Mouse (Mus musculus): Measurements from ENCODE around the gene Xpo6. TPM values are rescaled to one million over a fixed set of nuclear protein-coding genes. Genes with fewer than 3 reads are reported as not detected.

Xpo6 gene
- polyA plus RNA-seq (2012; fragmentation: generic; extraction: Trizol) = 65.0 TPM
- long read RNA-seq, experiment 1, partial matches to known transcripts = 1 of 4 reads
- long read RNA-seq, experiment 1, other reads (novel, unspliced or antisense) = 2 of 4 reads
- long read RNA-seq, experiment 2, full-length matches to known transcripts = 9 of 30 reads
- long read RNA-seq, experiment 2, partial matches to known transcripts = 13 of 30 reads
- long read RNA-seq, experiment 2, other reads (novel, unspliced or antisense) = 8 of 30 reads

GRCm38 (mm10) chr7:126200178-126200996 lies at the start of gene Xpo6:
TSS of gene Xpo6 (minus strand) at chr7:126200501.
- H3K27me3 ChIP-seq (ENCODE audit: control insufficient read depth, insufficient read depth, insufficient read length) = peaks cover 2% of the 10 kb centered on the region
- H3K79me3 ChIP-seq (ENCODE audit: low read depth) = peaks cover 42% of the 10 kb centered on the region
- peak within 1 kb of the TSS; percentile 82 for H3K4me3 ChIP-seq (ENCODE audit: insufficient read depth, poor library complexity, severe bottlenecking)
- no peaks in the 10 kb centered on the region for H3K36me3 ChIP-seq (ENCODE audit: control insufficient read depth, insufficient read depth)
- peaks cover 48% of the 10 kb centered on the region for H3K79me2 ChIP-seq (ENCODE audit: control insufficient read depth, insufficient read depth)
- TF ChIP-seq CEBPB (IDR thresholded peaks at IDR 0.05; ENCODE audit: low read depth) (no peak), MYOG (IDR thresholded peaks at IDR 0.05; ENCODE audit: control insufficient read depth, extremely low read depth, insufficient read length) (no peak), MAX (IDR thresholded peaks at IDR 0.05) (no peak), MYOD1 (IDR thresholded peaks at IDR 0.05; ENCODE audit: control insufficient read depth, insufficient read length, low read depth) (no peak), USF1 (IDR thresholded peaks at IDR 0.05; ENCODE audit: low read depth) (no peak), FOSL1 (IDR thresholded peaks at IDR 0.05; ENCODE audit: insufficient read depth, low read length, poor library complexity, severe bottlenecking) (no peak), CTCF (IDR thresholded peaks at IDR 0.05; ENCODE audit: control insufficient read depth, insufficient read depth, insufficient read length) (no peak)
- H3ac ChIP-seq (ENCODE audit: control insufficient read depth, insufficient read length, low read depth) = peak within 1 kb of the TSS; percentile 98

- H3K79me3 ChIP-seq (ENCODE audit: low read depth) = no peaks in the 10 kb centered on the region
- H3K4me3 ChIP-seq (ENCODE audit: insufficient read depth, poor library complexity, severe bottlenecking) = no peak overlapping the region
- H3K27me3 ChIP-seq (ENCODE audit: control insufficient read depth, insufficient read depth, insufficient read length) = peaks cover 40% of the 10 kb centered on the region
- no peaks in the 10 kb centered on the region for H3K36me3 ChIP-seq (ENCODE audit: control insufficient read depth, insufficient read depth)
- H3ac ChIP-seq (ENCODE audit: control insufficient read depth, insufficient read length, low read depth) = no peak overlapping the region
- no peaks in the 10 kb centered on the region for H3K79me2 ChIP-seq (ENCODE audit: control insufficient read depth, insufficient read depth)
- TF ChIP-seq MYOG (IDR thresholded peaks at IDR 0.05; ENCODE audit: control insufficient read depth, extremely low read depth, insufficient read length) (no peak), MYOD1 (IDR thresholded peaks at IDR 0.05; ENCODE audit: control insufficient read depth, insufficient read length, low read depth) (no peak), FOSL1 (IDR thresholded peaks at IDR 0.05; ENCODE audit: insufficient read depth, low read length, poor library complexity, severe bottlenecking) (no peak), USF1 (IDR thresholded peaks at IDR 0.05; ENCODE audit: low read depth) (no peak), MAX (IDR thresholded peaks at IDR 0.05) (no peak), CTCF (IDR thresholded peaks at IDR 0.05; ENCODE audit: control insufficient read depth, insufficient read depth, insufficient read length) (no peak), CEBPB (IDR thresholded peaks at IDR 0.05; ENCODE audit: low read depth) (no peak)
These were observed 49.7 kb upstream of the Xpo6 start for GRCm38 (mm10) chr7:126249986-126250385.

- H3K27me3 ChIP-seq (ENCODE audit: control insufficient read depth, insufficient read depth, insufficient read length) = peaks cover 40% of the 10 kb centered on the region
- no peaks in the 10 kb centered on the region for H3K36me3 ChIP-seq (ENCODE audit: control insufficient read depth, insufficient read depth)
- H3K4me3 ChIP-seq (ENCODE audit: insufficient read depth, poor library complexity, severe bottlenecking) = no peak overlapping the region
- no peak for TF ChIP-seq MYOD1 (IDR thresholded peaks at IDR 0.05; ENCODE audit: control insufficient read depth, insufficient read length, low read depth)
- TF ChIP-seq MAX (IDR thresholded peaks at IDR 0.05) = no peak
- TF ChIP-seq CEBPB (IDR thresholded peaks at IDR 0.05; ENCODE audit: low read depth) = no peak
- no peak for TF ChIP-seq MYOG (IDR thresholded peaks at IDR 0.05; ENCODE audit: control insufficient read depth, extremely low read depth, insufficient read length)
- TF ChIP-seq FOSL1 (IDR thresholded peaks at IDR 0.05; ENCODE audit: insufficient read depth, low read length, poor library complexity, severe bottlenecking) = no peak
- no peak for TF ChIP-seq USF1 (IDR thresholded peaks at IDR 0.05; ENCODE audit: low read depth)
- TF ChIP-seq CTCF (IDR thresholded peaks at IDR 0.05; ENCODE audit: control insufficient read depth, insufficient read depth, insufficient read length) = no peak
- H3K79me2 ChIP-seq (ENCODE audit: control insufficient read depth, insufficient read depth) = no peaks in the 10 kb centered on the region
- H3K79me3 ChIP-seq (ENCODE audit: low read depth) = no peaks in the 10 kb centered on the region
- H3ac ChIP-seq (ENCODE audit: control insufficient read depth, insufficient read length, low read depth) = no peak overlapping the region
These were observed 48.8 kb upstream of the Xpo6 start for GRCm38 (mm10) chr7:126249146-126249545.

GRCm38 (mm10) chr7:126248641-126249141 lies 48.4 kb upstream of the Xpo6 start:
- Histone ChIP-seq H3K79me2 (ENCODE audit: control insufficient read depth, insufficient read depth) (no peaks in the 10 kb centered on the region), H3K27me3 (ENCODE audit: control insufficient read depth, insufficient read depth, insufficient read length) (peaks cover 40% of the 10 kb centered on the region), H3K4me3 (ENCODE audit: insufficient read depth, poor library complexity, severe bottlenecking) (no peak overlapping the region), H3K79me3 (ENCODE audit: low read depth) (no peaks in the 10 kb centered on the region), H3ac (ENCODE audit: control insufficient read depth, insufficient read length, low read depth) (no peak overlapping the region), H3K36me3 (ENCODE audit: control insufficient read depth, insufficient read depth) (no peaks in the 10 kb centered on the region)
- TF ChIP-seq USF1 (IDR thresholded peaks at IDR 0.05; ENCODE audit: low read depth) (no peak), MAX (IDR thresholded peaks at IDR 0.05) (no peak), MYOD1 (IDR thresholded peaks at IDR 0.05; ENCODE audit: control insufficient read depth, insufficient read length, low read depth) (no peak), MYOG (IDR thresholded peaks at IDR 0.05; ENCODE audit: control insufficient read depth, extremely low read depth, insufficient read length) (no peak), FOSL1 (IDR thresholded peaks at IDR 0.05; ENCODE audit: insufficient read depth, low read length, poor library complexity, severe bottlenecking) (no peak), CEBPB (IDR thresholded peaks at IDR 0.05; ENCODE audit: low read depth) (no peak), CTCF (IDR thresholded peaks at IDR 0.05; ENCODE audit: control insufficient read depth, insufficient read depth, insufficient read length) (no peak)

- Histone ChIP-seq H3K36me3 (ENCODE audit: control insufficient read depth, insufficient read depth) (no peaks in the 10 kb centered on the region), H3K4me3 (ENCODE audit: insufficient read depth, poor library complexity, severe bottlenecking) (no peak overlapping the region), H3K79me3 (ENCODE audit: low read depth) (no peaks in the 10 kb centered on the region)
These were observed 47.8 kb upstream of the Xpo6 start for GRCm38 (mm10) chr7:126248088-126248487.

More at GRCm38 (mm10) chr7:126248088-126248487, 47.8 kb upstream of the Xpo6 start:
- TF ChIP-seq USF1 (IDR thresholded peaks at IDR 0.05; ENCODE audit: low read depth) (no peak), MAX (IDR thresholded peaks at IDR 0.05) (no peak), MYOD1 (IDR thresholded peaks at IDR 0.05; ENCODE audit: control insufficient read depth, insufficient read length, low read depth) (no peak), FOSL1 (IDR thresholded peaks at IDR 0.05; ENCODE audit: insufficient read depth, low read length, poor library complexity, severe bottlenecking) (no peak), CEBPB (IDR thresholded peaks at IDR 0.05; ENCODE audit: low read depth) (no peak), CTCF (IDR thresholded peaks at IDR 0.05; ENCODE audit: control insufficient read depth, insufficient read depth, insufficient read length) (no peak), MYOG (IDR thresholded peaks at IDR 0.05; ENCODE audit: control insufficient read depth, extremely low read depth, insufficient read length) (no peak)
- H3K27me3 ChIP-seq (ENCODE audit: control insufficient read depth, insufficient read depth, insufficient read length) = peaks cover 40% of the 10 kb centered on the region
- H3ac ChIP-seq (ENCODE audit: control insufficient read depth, insufficient read length, low read depth) = no peak overlapping the region
- H3K79me2 ChIP-seq (ENCODE audit: control insufficient read depth, insufficient read depth) = no peaks in the 10 kb centered on the region

Measured in C2C12 (cell line).